Mouse (Mus musculus) kidney, embryonic 14.5 days (tissue): ENCODE data around the gene Sox13. TPM values are rescaled to one million over a fixed set of nuclear protein-coding genes. Genes with fewer than 3 reads are reported as not detected.
"Not testable (repeated sequence)": the region's sequence is repeated elsewhere in the genome, so short reads cannot be mapped to it uniquely, and the experiment has no call there.

Experiments
- ATAC-seq: fragments of 200-750 bp; cut with Nextera tagmentation; 2 replicates; pipeline ENCODE4 v1.8.0; 2017; ENCODE audit warnings: moderate number of reproducible peaks, mild to moderate bottlenecking, moderate TSS enrichment, moderate library complexity; ENCODE audit not compliant: low FRiP score, low TSS enrichment
- H3K27ac ChIP-seq: fragments of 300-500 bp; sonication (generic); 2 replicates; pipeline ENCODE4 v1.5.1; 2014; ENCODE audit warnings: low read depth, mild to moderate bottlenecking, low read length, moderate library complexity, mixed read lengths
- H3K27me3 ChIP-seq: fragments of 300-500 bp; sonication (generic); 2 replicates; pipeline ENCODE4 v1.6.1; 2014; ENCODE audit warnings: mild to moderate bottlenecking, low read length; ENCODE audit not compliant: control insufficient read depth, insufficient read depth
- H3K36me3 ChIP-seq: fragments of 300-500 bp; sonication (generic); 2 replicates; pipeline ENCODE4 v1.6.1; 2014; ENCODE audit warnings: low read length, mixed read lengths; ENCODE audit not compliant: control insufficient read depth, insufficient read depth
- H3K4me1 ChIP-seq: fragments of 300-500 bp; sonication (generic); 2 replicates; pipeline ENCODE4 v1.6.1; 2014; ENCODE audit warnings: low read length, mixed read lengths; ENCODE audit not compliant: control insufficient read depth, insufficient read depth
- H3K4me2 ChIP-seq: fragments of 300-500 bp; sonication (generic); replicated peaks from 2 replicates; pipeline ENCODE4 v1.6.1; 2014; ENCODE audit warnings: low read depth, mild to moderate bottlenecking, low read length
- H3K4me3 ChIP-seq: fragments of 300-500 bp; sonication (generic); 2 replicates; pipeline ENCODE4 v1.5.1; 2014; ENCODE audit warnings: mild to moderate bottlenecking, low read length
- H3K9ac ChIP-seq: fragments of 300-500 bp; sonication (generic); 2 replicates; pipeline ENCODE4 v1.6.1; 2014; ENCODE audit warnings: low read depth, mild to moderate bottlenecking, low read length, moderate library complexity
- H3K9me3 ChIP-seq: fragments of 300-500 bp; sonication (generic); 2 replicates; pipeline ENCODE4 v1.6.1; 2016; ENCODE audit warnings: low read length; ENCODE audit not compliant: control insufficient read depth
- WGBS: fragments of 180-500 bp; shearing (Covaris S2); extraction: QIAGEN DNeasy Blood & Tissue Kit; methylation state at CpG from one replicate; pipeline ENCODE4 v1.1.7; 2014; 5-methylcytosine and 5-hydroxymethylcytosine counted together
- polyA plus RNA-seq: library from polyadenylated mRNA; unstranded; fragments of >200 nt; fragmentation: Nextera tagmentation; extraction: Ambion mirVana; gene quantifications from 2 replicates; pipeline ENCODE4 v1.2.1, GENCODE M21; 2014

Gene Sox13
- polyA plus RNA-seq, 1 experiment from 2014 or later = 16.2 TPM

DNA sequence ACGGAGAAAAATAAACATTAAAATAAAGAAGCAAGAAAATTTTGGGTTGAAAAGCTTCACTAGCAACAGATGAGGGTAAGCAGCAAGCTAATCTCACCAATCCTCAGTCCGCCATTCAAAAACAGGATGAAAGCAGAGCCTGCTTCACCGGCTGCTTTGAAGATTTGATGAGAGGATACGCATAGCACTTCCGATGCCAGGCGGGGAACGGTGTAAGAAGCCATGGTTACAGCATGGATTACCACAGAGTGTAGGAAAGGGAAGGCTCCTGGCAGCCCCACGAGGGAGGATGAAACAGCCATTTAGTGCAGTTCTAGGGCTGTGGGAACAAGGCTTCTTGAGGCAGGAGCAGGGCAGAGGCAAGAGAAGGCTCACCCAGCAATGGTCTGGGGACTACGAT lies 72.4 kb downstream of the Sox13 start:
- no peaks in the 10 kb centered on the region; the same call in 1 of the 2 replicates for H3K27me3 ChIP-seq
- H3K9ac ChIP-seq = no peak overlapping the region
- no peak overlapping the region for H3K4me2 ChIP-seq
- H3K9me3 ChIP-seq = no peaks in the 10 kb centered on the region
- no peak overlapping the region for H3K4me3 ChIP-seq
- no peak overlapping the region for H3K27ac ChIP-seq
- H3K4me1 ChIP-seq = peaks cover 6% of the 10 kb centered on the region; the same call in 1 of the 2 replicates
- no peaks in the 10 kb centered on the region for H3K36me3 ChIP-seq
- WGBS = 31% methylated on average over 9 of the region's 9 CpGs
- no peak for ATAC-seq

DNA sequence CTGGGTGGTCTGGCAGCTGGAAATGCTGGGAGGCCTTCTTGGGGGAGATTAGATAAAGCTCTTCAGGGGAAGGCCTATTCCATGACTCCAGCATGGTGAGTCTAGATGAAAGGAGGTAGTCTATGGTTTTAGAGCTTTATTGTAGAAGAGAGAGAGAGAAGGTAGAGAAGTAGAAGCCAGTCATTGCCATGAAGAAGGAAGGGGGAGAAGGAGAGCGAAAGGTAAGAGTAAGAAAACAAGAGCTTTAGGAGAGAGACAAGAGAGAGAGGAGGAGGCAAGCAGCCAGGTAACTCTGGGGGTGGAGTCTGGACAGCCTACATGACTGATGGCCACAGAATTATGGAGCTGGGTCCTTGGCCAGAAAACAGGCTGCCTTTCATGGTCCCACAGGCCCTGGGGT lies 74.0 kb downstream of the Sox13 start, which contains the start of gene Ren1:
Gene Ren1 (plus strand): TSS at position 301 of the 400 bp plus-strand sequence.
- H3K4me2 ChIP-seq = no peak within 1 kb of the TSS
- no peak within 1 kb of the TSS for H3K27ac ChIP-seq
- H3K9ac ChIP-seq = no peak within 1 kb of the TSS
- 91% methylated on average over 1 of the region's 1 CpGs for WGBS
- no peaks in the 10 kb centered on the region for H3K9me3 ChIP-seq
- no peaks in the 10 kb centered on the region for H3K4me1 ChIP-seq
- ATAC-seq = no peak
- no peak within 1 kb of the TSS for H3K4me3 ChIP-seq
- H3K27me3 ChIP-seq = no peaks in the 10 kb centered on the region; the same call in 1 of the 2 replicates
- no peaks in the 10 kb centered on the region for H3K36me3 ChIP-seq

DNA sequence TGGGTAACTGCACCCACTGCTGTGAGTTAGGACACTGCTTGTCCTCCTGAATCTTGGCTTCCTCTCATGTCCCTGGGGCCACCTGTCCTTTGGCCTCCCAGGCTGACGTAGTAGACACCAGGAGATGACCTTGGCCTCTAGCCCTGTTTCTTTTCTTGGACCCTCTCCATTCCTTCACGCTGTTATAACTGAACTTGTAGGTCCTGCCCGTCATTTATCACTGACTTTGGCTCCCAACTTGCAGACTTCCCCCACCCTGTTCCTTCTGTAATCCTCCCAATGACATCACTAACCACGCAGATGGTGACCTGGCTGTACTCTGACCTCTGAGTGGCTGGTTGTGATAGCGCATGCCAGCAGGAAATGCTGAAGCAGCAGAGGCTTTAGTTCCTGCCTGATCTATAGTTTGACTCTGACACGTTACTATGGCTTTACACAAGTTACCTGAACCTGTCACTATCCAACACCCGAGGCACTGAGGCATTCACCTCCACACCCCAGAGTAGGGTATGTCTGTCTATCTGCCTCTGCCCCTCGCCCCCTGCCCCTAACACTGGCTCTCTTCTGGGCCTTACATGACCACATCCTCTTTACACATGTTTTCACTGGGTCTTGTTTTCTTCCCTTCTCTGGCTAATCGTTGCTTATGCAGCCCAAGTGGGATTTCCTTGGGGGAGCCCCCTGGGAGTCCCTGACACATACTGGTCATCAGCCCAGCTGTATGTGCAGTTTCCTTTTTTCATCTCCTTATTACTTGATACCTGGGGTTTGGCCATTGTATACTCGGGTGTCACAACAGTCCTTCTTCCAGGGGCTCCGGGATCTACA lies 76.3 kb downstream of the Sox13 start:
- 61% methylated on average over 11 of the region's 11 CpGs for WGBS
- Histone ChIP-seq H3K27me3 (no peaks in the 10 kb centered on the region; the same call in 1 of the 2 replicates), H3K36me3 (no peaks in the 10 kb centered on the region), H3K4me3 (no peak overlapping the region), H3K27ac (no peak overlapping the region), H3K4me1 (no peaks in the 10 kb centered on the region), H3K9me3 (no peaks in the 10 kb centered on the region), H3K9ac (no peak overlapping the region), H3K4me2 (no peak overlapping the region)
- no peak for ATAC-seq

- Histone ChIP-seq H3K27ac (no peak overlapping the region), H3K27me3 (no peaks in the 10 kb centered on the region), H3K9me3 (no peaks in the 10 kb centered on the region), H3K4me3 (no peak overlapping the region), H3K4me1 (no peaks in the 10 kb centered on the region), H3K4me2 (no peak overlapping the region), H3K36me3 (no peaks in the 10 kb centered on the region), H3K9ac (no peak overlapping the region)
- WGBS = 66% methylated on average over 3 of the region's 3 CpGs
- no peak for ATAC-seq
Measured at GRCm38 (mm10) chr1:133347226-133347625, 77.0 kb downstream of the Sox13 start.

DNA sequence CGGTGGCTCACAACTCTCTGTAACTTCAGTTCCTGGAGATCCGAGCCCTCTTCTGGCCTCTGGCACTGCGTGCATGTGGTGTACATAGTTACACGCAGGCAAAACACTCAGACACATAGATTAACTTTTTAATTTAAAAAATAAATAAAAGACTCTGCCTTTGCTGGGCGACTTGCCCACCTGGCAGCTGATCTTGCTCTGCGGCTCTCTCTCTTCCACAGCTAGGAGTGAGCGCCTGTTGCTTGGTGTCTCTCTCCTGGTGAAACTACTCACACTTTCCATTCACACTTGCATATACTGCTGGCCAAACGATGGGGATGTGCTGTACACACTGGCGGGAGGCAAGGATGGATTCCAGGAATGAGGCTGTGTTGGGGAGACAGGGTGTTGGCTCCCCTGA lies 77.6 kb downstream of the Sox13 start:
- Histone ChIP-seq H3K36me3 (no peaks in the 10 kb centered on the region), H3K9me3 (no peaks in the 10 kb centered on the region), H3K27ac (no peak overlapping the region), H3K4me2 (no peak overlapping the region), H3K4me3 (no peak overlapping the region), H3K9ac (no peak overlapping the region), H3K27me3 (no peaks in the 10 kb centered on the region), H3K4me1 (no peaks in the 10 kb centered on the region)
- no peak for ATAC-seq
- 88% methylated on average over 9 of the region's 9 CpGs for WGBS

DNA sequence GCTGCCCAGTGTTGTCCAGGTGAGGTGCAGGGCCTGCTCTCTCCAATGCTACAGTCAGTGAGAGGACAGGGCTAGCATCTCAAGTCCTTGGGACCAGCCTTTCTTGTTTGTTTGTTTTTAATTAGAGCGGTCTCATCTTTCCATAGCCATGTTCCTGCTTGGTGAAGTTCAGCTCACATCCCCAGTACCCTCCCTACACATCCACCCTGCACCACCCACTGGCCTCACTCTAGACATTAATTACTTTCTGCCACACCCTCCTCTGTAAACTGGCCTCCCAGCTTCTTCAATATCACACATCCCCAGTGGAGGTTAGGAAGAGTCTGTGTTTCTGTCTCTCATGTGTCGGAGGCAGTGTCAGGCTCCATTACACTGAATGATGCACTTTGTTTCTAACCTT lies 79.8 kb downstream of the Sox13 start:
- no peak overlapping the region for H3K27ac ChIP-seq
- H3K4me1 ChIP-seq = no peaks in the 10 kb centered on the region
- no peaks in the 10 kb centered on the region for H3K27me3 ChIP-seq
- no peak overlapping the region for H3K4me3 ChIP-seq
- H3K9me3 ChIP-seq = no peaks in the 10 kb centered on the region
- H3K36me3 ChIP-seq = no peaks in the 10 kb centered on the region
- no peak overlapping the region for H3K4me2 ChIP-seq
- no peak overlapping the region for H3K9ac ChIP-seq
- ATAC-seq = peak; percentile 28; the same call in 1 of the 2 replicates
- 68% methylated on average over 2 of the region's 2 CpGs for WGBS

DNA sequence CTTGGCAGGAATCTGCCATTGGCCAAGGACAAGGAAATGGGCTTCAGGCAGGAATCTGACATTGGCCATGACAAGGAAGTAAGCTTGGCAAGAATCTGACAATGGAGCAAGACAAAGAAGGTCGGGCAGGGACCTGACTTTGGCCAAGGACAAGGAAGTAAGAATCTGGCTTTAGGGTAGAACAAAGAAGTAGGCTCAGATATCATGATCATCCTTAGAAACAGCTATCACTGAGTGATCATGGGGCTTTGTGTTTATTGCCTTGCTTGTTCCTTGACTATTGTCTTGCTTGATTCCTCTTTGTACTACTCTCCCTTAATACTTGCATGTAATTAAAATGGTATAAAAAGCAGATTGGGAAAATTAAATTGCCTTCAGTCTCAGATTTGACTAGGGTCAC lies 83.8 kb downstream of the Sox13 start:
- H3K27me3 ChIP-seq, H3K27ac ChIP-seq, H3K9me3 ChIP-seq, H3K36me3 ChIP-seq, H3K4me2 ChIP-seq, H3K9ac ChIP-seq, H3K4me1 ChIP-seq, ATAC-seq, H3K4me3 ChIP-seq: not testable (repeated sequence)
- WGBS = 75% methylated on average over 1 of the region's 1 CpGs

GRCm38 (mm10) chr1:133333937-133334336 lies 90.2 kb downstream of the Sox13 start:
- Histone ChIP-seq H3K4me1 (no peaks in the 10 kb centered on the region), H3K27me3 (peaks cover 21% of the 10 kb centered on the region; the same call in 1 of the 2 replicates), H3K9me3 (no peaks in the 10 kb centered on the region), H3K27ac (no peak overlapping the region), H3K4me2 (no peak overlapping the region), H3K4me3 (no peak overlapping the region), H3K36me3 (no peaks in the 10 kb centered on the region), H3K9ac (no peak overlapping the region)
- ATAC-seq = no peak
- WGBS = 87% methylated on average over 6 of the region's 6 CpGs

- Histone ChIP-seq H3K9me3 (no peaks in the 10 kb centered on the region), H3K9ac (no peak overlapping the region), H3K27ac (no peak overlapping the region), H3K4me2 (no peak overlapping the region), H3K4me1 (no peaks in the 10 kb centered on the region), H3K27me3 (peaks cover 32% of the 10 kb centered on the region; the same call in 1 of the 2 replicates), H3K36me3 (no peaks in the 10 kb centered on the region), H3K4me3 (no peak overlapping the region)
- no peak for ATAC-seq
- WGBS = 89% methylated on average over 11 of the region's 11 CpGs
Measured at GRCm38 (mm10) chr1:133332656-133333430, 91.3 kb downstream of the Sox13 start.
